Mouse (Mus musculus) CD4-positive, CD25-positive, alpha-beta regulatory T cell (primary cell): Measurements from ENCODE around the gene Slc9a7. TPM values are rescaled to one million over a fixed set of nuclear protein-coding genes. Genes with fewer than 3 reads are reported as not detected.

Source experiments
- polyA plus RNA-seq: library from polyadenylated mRNA; unstranded; fragments of 100-300 nt; shearing (Covaris generic); gene quantifications from one replicate; pipeline ENCODE4 v1.2.1, GENCODE M21; 2017

Slc9a7 gene
- polyA plus RNA-seq, result 20.8 TPM

GRCm38 (mm10) chrX:20291282-20292039, at the start of gene Slc9a7:
TSS of gene Slc9a7 (minus strand) at chrX:20291807.

DNA sequence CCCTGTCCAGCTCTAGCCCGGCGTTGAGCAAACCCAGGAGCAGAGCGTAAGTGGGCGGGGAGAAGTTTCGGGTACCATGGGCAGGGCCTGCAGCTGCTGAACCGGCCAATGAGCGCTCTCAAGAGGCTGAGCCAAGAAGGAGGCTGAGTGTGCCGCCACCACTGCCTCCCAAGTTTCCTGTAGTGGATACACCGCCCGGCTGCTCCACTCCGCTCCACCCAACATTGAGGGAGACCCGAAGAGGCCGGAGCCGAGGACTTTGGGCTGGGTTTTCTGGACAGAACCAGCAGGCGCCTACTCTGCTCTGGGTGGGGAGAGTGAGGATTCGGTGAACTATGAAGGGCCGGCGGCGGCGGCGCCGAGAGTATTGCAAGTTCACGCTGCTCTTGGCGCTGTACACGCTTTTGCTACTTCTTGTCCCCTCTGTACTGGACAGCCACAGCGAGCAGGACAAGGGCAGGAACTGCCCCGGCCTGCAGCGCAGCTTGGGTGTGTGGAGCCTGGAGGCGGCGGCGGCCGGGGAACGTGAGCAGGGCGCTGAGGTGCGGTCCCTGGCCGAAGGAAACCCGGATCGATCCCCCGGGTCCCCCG, 232.1 kb downstream of the Slc9a7 start, which contains the start of gene Chst7:
TSS of gene Chst7 (plus strand) at position 180 of the 591 bp plus-strand sequence.

Other genes starting within 250 kb of the Slc9a7 start
- gene Chst7, start 232.2 kb downstream of the Slc9a7 start, polyA plus RNA-seq, result not detected
- 13.0 TPM for gene Rp2, start 72.7 kb upstream of the Slc9a7 start, polyA plus RNA-seq
- gene Jade3, start 133.9 kb upstream of the Slc9a7 start, polyA plus RNA-seq, result 3.5 TPM